Mouse (Mus musculus) midbrain, postnatal 0 days (tissue): ENCODE data around the gene Kcnq4. TPM values are rescaled to one million over a fixed set of nuclear protein-coding genes. Genes with fewer than 3 reads are reported as not detected.

Source experiments
- ATAC-seq: fragments of 200-750 bp; cut with Nextera tagmentation; 2 replicates; pipeline ENCODE4 v1.8.0; 2017; ENCODE audit warnings: moderate number of reproducible peaks, mild to moderate bottlenecking, moderate TSS enrichment, moderate library complexity; ENCODE audit not compliant: low FRiP score
- DNase-seq: peaks from one replicate; pipeline ENCODE4 v3.0.0-alpha.2; 2015; ENCODE audit warnings: low spot score
- H3K27ac ChIP-seq: fragments of 300-500 bp; sonication (generic); 2 replicates; pipeline ENCODE4 v1.5.1; 2014; ENCODE audit warnings: low read depth, mild to moderate bottlenecking, low read length, mixed read lengths
- H3K27me3 ChIP-seq: fragments of 300-500 bp; sonication (generic); 2 replicates; pipeline ENCODE4 v1.6.1; 2014; ENCODE audit warnings: low read length, control low read depth, mixed read lengths; ENCODE audit not compliant: insufficient read depth
- H3K36me3 ChIP-seq: fragments of 300-500 bp; sonication (generic); 2 replicates; pipeline ENCODE4 v1.6.1; 2014; ENCODE audit warnings: low read length, control low read depth, mixed read lengths; ENCODE audit not compliant: insufficient read depth
- H3K4me1 ChIP-seq: fragments of 300-500 bp; sonication (generic); 2 replicates; pipeline ENCODE4 v1.6.1; 2014; ENCODE audit warnings: mild to moderate bottlenecking, control low read depth, antibody characterized with exemption, low read length, mixed read lengths; ENCODE audit not compliant: insufficient read depth
- H3K4me2 ChIP-seq: fragments of 300-500 bp; sonication (generic); 2 replicates; pipeline ENCODE4 v1.6.1; 2014; ENCODE audit warnings: low read depth, mild to moderate bottlenecking, low read length, mixed read lengths; ENCODE audit not compliant: poor library complexity, severe bottlenecking
- H3K4me3 ChIP-seq: fragments of 300-500 bp; sonication (generic); 2 replicates; pipeline ENCODE4 v1.5.1; 2014; ENCODE audit warnings: low read depth, mild to moderate bottlenecking, low read length, moderate library complexity
- H3K9ac ChIP-seq: fragments of 300-500 bp; sonication (generic); replicated peaks from 2 replicates; pipeline ENCODE4 v1.6.1; 2014; ENCODE audit warnings: mild to moderate bottlenecking, low read length, moderate library complexity, mixed read lengths; ENCODE audit not compliant: poor library complexity, severe bottlenecking
- H3K9me3 ChIP-seq: fragments of 300-500 bp; sonication (generic); 2 replicates; pipeline ENCODE4 v1.6.1; 2016; ENCODE audit warnings: low read length, control low read depth
- CTCF ChIP-seq: IDR thresholded peaks from 2 replicates; pipeline ENCODE4 v1.5.1; 2016; ENCODE audit warnings: antibody characterized with exemption, mild to moderate bottlenecking
- WGBS: fragments of 180-500 bp; shearing (Covaris S2); extraction: QIAGEN DNeasy Blood & Tissue Kit; methylation state at CpG from one replicate; pipeline ENCODE4 v1.1.7; 2014; 5-methylcytosine and 5-hydroxymethylcytosine counted together
- polyA plus RNA-seq: library from polyadenylated mRNA; unstranded; fragments of >200 nt; fragmentation: Nextera tagmentation; extraction: Ambion mirVana; gene quantifications from 2 replicates; pipeline ENCODE4 v1.2.1, GENCODE M21; 2015
- total RNA-seq: library from RNA; depleted of rRNA; stranded (reverse); fragments of >200 nt; gene quantifications from 2 replicates; pipeline ENCODE4 v1.2.3, GENCODE M21; 2014

The Kcnq4 gene
- total and polyA plus RNA-seq, 2 experiments from 2014 or later = 4.2 to 9.8 TPM

- WGBS = 64% methylated on average over 12 of the region's 12 CpGs
- Histone ChIP-seq H3K36me3 (no peaks in the 10 kb centered on the region), H3K4me2 (no peak overlapping the region), H3K9ac (no peak overlapping the region), H3K4me1 (peaks cover 6% of the 10 kb centered on the region; the same call in 1 of the 2 replicates), H3K9me3 (no peaks in the 10 kb centered on the region), H3K27ac (no peak overlapping the region), H3K4me3 (no peak overlapping the region), H3K27me3 (no peaks in the 10 kb centered on the region)
- no peak for DNase-seq
- no peak for ATAC-seq
- no peak for TF ChIP-seq CTCF
Observed at GRCm38 (mm10) chr4:120712236-120712635, 36.2 kb downstream of the Kcnq4 start.

GRCm38 (mm10) chr4:120702511-120702910 lies 45.9 kb downstream of the Kcnq4 start:
- H3K9ac ChIP-seq = no peak overlapping the region
- no peak overlapping the region for H3K4me2 ChIP-seq
- H3K4me1 ChIP-seq = no peaks in the 10 kb centered on the region
- H3K27ac ChIP-seq = no peak overlapping the region
- 0 out of 2 replicates have a peak, but pooled peaks cover 11% of the 10 kb centered on the region for H3K27me3 ChIP-seq
- WGBS = 90% methylated on average over 2 of the region's 2 CpGs
- ATAC-seq (no peak), DNase-seq (no peak)
- peaks cover 6% of the 10 kb centered on the region; the same call in 1 of the 2 replicates for H3K36me3 ChIP-seq
- H3K4me3 ChIP-seq = no peak overlapping the region
- H3K9me3 ChIP-seq = no peaks in the 10 kb centered on the region
- TF ChIP-seq CTCF = no peak

GRCm38 (mm10) chr4:120702056-120702455 lies 46.4 kb downstream of the Kcnq4 start:
- WGBS = 72% methylated on average over 8 of the region's 8 CpGs
- peak; percentile 13; the same call in 1 of the 2 replicates for ATAC-seq
- H3K4me3 ChIP-seq = no peak overlapping the region
- no peaks in the 10 kb centered on the region for H3K4me1 ChIP-seq
- no peaks in the 10 kb centered on the region for H3K9me3 ChIP-seq
- H3K9ac ChIP-seq = no peak overlapping the region
- 0 out of 2 replicates have a peak, but pooled peaks cover 11% of the 10 kb centered on the region for H3K27me3 ChIP-seq
- H3K36me3 ChIP-seq = peaks cover 6% of the 10 kb centered on the region; the same call in 1 of the 2 replicates
- DNase-seq = peak; percentile 30
- no peak for TF ChIP-seq CTCF
- H3K4me2 ChIP-seq = no peak overlapping the region
- H3K27ac ChIP-seq = no peak overlapping the region

- WGBS = 81% methylated on average over 3 of the region's 3 CpGs
- no peaks in the 10 kb centered on the region for H3K4me1 ChIP-seq
- no peak for DNase-seq
Observed at GRCm38 (mm10) chr4:120701180-120701579, 47.2 kb downstream of the Kcnq4 start.

GRCm38 (mm10) chr4:120697799-120698484 lies 50.5 kb downstream of the Kcnq4 start:
- Histone ChIP-seq H3K36me3 (peaks cover 6% of the 10 kb centered on the region; the same call in 1 of the 2 replicates), H3K9ac (no peak overlapping the region), H3K4me3 (no peak overlapping the region), H3K4me2 (no peak overlapping the region), H3K27ac (no peak overlapping the region), H3K9me3 (no peaks in the 10 kb centered on the region), H3K4me1 (no peaks in the 10 kb centered on the region), H3K27me3 (0 out of 2 replicates have a peak, but pooled peaks cover 11% of the 10 kb centered on the region)
- WGBS = 23% methylated on average over 35 of the region's 35 CpGs
- DNase-seq (no peak), ATAC-seq (no peak)
- no peak for TF ChIP-seq CTCF

More at GRCm38 (mm10) chr4:120701180-120701579, 47.2 kb downstream of the Kcnq4 start:
- Histone ChIP-seq H3K9me3 (no peaks in the 10 kb centered on the region), H3K36me3 (peaks cover 6% of the 10 kb centered on the region; the same call in 1 of the 2 replicates), H3K4me2 (no peak overlapping the region), H3K27ac (no peak overlapping the region), H3K9ac (no peak overlapping the region), H3K4me3 (no peak overlapping the region), H3K27me3 (0 out of 2 replicates have a peak, but pooled peaks cover 11% of the 10 kb centered on the region)
- TF ChIP-seq CTCF = no peak
- no peak for ATAC-seq

GRCm38 (mm10) chr4:120697353-120697752 lies 51.1 kb downstream of the Kcnq4 start:
- Histone ChIP-seq H3K4me3 (no peak overlapping the region), H3K27me3 (0 out of 2 replicates have a peak, but pooled peaks cover 11% of the 10 kb centered on the region), H3K4me2 (no peak overlapping the region), H3K9ac (no peak overlapping the region), H3K9me3 (no peaks in the 10 kb centered on the region), H3K4me1 (no peaks in the 10 kb centered on the region), H3K27ac (no peak overlapping the region), H3K36me3 (peaks cover 6% of the 10 kb centered on the region; the same call in 1 of the 2 replicates)
- no peak for TF ChIP-seq CTCF
- DNase-seq (no peak), ATAC-seq (no peak; the same call in 1 of the 2 replicates)
- WGBS = 94% methylated on average over 8 of the region's 8 CpGs
